Mouse (Mus musculus): Measurements from ENCODE around the gene Gm44965. TPM values are rescaled to one million over a fixed set of nuclear protein-coding genes. Genes with fewer than 3 reads are reported as not detected.
A peak's percentile ranks its signal among the peaks of the same experiment; 100 is the strongest.
"Not testable (repeated sequence)": the region's sequence is repeated elsewhere in the genome, so short reads cannot be mapped to it uniquely, and the experiment has no call there.

The Gm44965 gene
- total RNA-seq, 2 experiments from 2014 or later = not detected

GRCm38 (mm10) chr6:48622186-48622843, 28.6 kb downstream of the Gm44965 start:
- DNase-seq (ENCODE audit: low spot score in 2 of 2) = not testable (repeated sequence)

- DNase-seq (ENCODE audit: low spot score in 2 of 2) = no peak
These were observed 29.7 kb downstream of the Gm44965 start for GRCm38 (mm10) chr6:48623460-48623859.

GRCm38 (mm10) chr6:48626464-48626863, 32.7 kb downstream of the Gm44965 start, which contains the start of gene AI854703:
AI854703 (plus strand) TSS chr6:48626764.
- DNase-seq (ENCODE audit: low spot score in 2 of 2) = no peak

GRCm38 (mm10) chr6:48626984-48627383, 33.2 kb downstream of the Gm44965 start:
- peak; percentile 50 to 65 for DNase-seq (ENCODE audit: low spot score in 2 of 2)

GRCm38 (mm10) chr6:48627511-48627924, 33.8 kb downstream of the Gm44965 start:
- DNase-seq (ENCODE audit: low spot score in 2 of 2) = no peak

- no peak for DNase-seq (ENCODE audit: low spot score in 2 of 2)
These were observed 34.6 kb downstream of the Gm44965 start for GRCm38 (mm10) chr6:48628377-48628776.

GRCm38 (mm10) chr6:48628808-48629660, 35.3 kb downstream of the Gm44965 start:
- peak; percentile 47 to 59 for DNase-seq (ENCODE audit: low spot score in 2 of 2)

- no peak for DNase-seq (ENCODE audit: low spot score in 2 of 2)
These were observed 35.9 kb downstream of the Gm44965 start for GRCm38 (mm10) chr6:48629661-48630034.

GRCm38 (mm10) chr6:48630831-48631230, 37.1 kb downstream of the Gm44965 start:
- DNase-seq (ENCODE audit: low spot score in 2 of 2) = no peak

- no peak for DNase-seq (ENCODE audit: low spot score in 2 of 2)
These were observed 41.4 kb downstream of the Gm44965 start for GRCm38 (mm10) chr6:48635105-48635504.

GRCm38 (mm10) chr6:48636515-48636914, 42.8 kb downstream of the Gm44965 start:
- no peak for DNase-seq (ENCODE audit: low spot score in 2 of 2)

GRCm38 (mm10) chr6:48637811-48638500, 44.2 kb downstream of the Gm44965 start:
- DNase-seq (ENCODE audit: low spot score in 2 of 2) = no peak

GRCm38 (mm10) chr6:48638553-48638952, 44.8 kb downstream of the Gm44965 start:
- no peak for DNase-seq (ENCODE audit: low spot score in 2 of 2)

GRCm38 (mm10) chr6:48641391-48641790, 47.6 kb downstream of the Gm44965 start:
- DNase-seq (ENCODE audit: low spot score in 2 of 2) = no peak

GRCm38 (mm10) chr6:48642764-48643292, 49.1 kb downstream of the Gm44965 start:
- peak in 1 of 2 experiments; percentile 61 for DNase-seq (ENCODE audit: low spot score in 2 of 2)

- DNase-seq (ENCODE audit: low spot score in 2 of 2) = peak; percentile 58 to 70
These were observed 52.0 kb downstream of the Gm44965 start for GRCm38 (mm10) chr6:48645660-48646308.

GRCm38 (mm10) chr6:48646309-48646690, 52.6 kb downstream of the Gm44965 start:
- DNase-seq (ENCODE audit: low spot score in 2 of 2) = no peak

- DNase-seq (ENCODE audit: low spot score in 2 of 2) = peak in 1 of 2 experiments; percentile 36
These were observed 53.3 kb downstream of the Gm44965 start, which contains the start of gene Gimap8 for GRCm38 (mm10) chr6:48646995-48647394. Gimap8 (plus strand) TSS chr6:48647234.

- DNase-seq (ENCODE audit: low spot score in 2 of 2) = no peak
These were observed 53.9 kb downstream of the Gm44965 start for GRCm38 (mm10) chr6:48647611-48648010.

GRCm38 (mm10) chr6:48648779-48649178, 55.0 kb downstream of the Gm44965 start:
- no peak for DNase-seq (ENCODE audit: low spot score in 2 of 2)

GRCm38 (mm10) chr6:48650041-48650440, 56.3 kb downstream of the Gm44965 start:
- no peak for DNase-seq (ENCODE audit: low spot score in 2 of 2)
